Mouse (Mus musculus) layer of hippocampus, adult 9-11 months (tissue): ENCODE data around the gene Arid5b.

Source experiments
- DNase-seq: peaks from one replicate; pipeline ENCODE4 v3.0.0; 2022

The Arid5b gene

DNA sequence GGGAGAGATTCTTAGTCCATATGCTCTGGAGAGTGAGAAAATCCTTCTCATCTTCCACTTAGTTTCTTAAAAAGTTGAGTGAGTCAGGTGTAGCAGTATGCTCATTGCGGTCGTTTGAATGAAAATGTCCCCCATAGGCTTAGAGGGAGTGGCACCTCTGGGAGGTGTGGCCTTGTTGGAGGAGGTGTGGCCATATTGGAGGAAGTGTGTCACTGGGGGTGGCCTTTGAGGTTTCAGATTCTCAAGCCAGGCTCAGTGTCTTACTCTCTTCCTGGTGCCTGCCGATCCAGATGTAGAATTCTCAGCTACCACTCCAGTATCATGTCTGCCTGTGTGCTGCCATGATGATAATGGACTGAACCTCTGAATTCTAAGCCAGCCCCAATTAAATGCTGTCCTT lies 199.8 kb downstream of the Arid5b start:
- no peak for DNase-seq

GRCm38 (mm10) chr10:68075181-68075580 lies 203.4 kb downstream of the Arid5b start:
- DNase-seq, result no peak

DNA sequence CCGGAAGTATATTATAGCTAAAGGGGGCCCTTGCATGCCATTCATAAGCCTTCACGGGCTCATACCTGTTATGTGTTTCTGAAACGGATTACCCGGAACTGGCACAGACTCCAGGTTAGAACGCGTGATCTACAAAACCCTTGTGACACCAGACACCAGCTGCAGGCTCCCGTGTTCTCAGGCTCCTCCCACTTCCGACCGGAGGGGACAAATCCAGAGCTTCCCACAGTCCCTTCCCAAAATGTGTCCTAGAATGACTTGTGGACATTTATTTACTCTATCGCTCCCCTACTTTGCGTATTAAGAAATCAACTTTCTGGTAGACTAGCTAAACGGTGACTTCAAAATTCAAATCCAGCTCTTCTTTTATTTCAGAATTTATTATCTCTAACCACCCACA lies 204.2 kb downstream of the Arid5b start:
- no peak for DNase-seq

DNA sequence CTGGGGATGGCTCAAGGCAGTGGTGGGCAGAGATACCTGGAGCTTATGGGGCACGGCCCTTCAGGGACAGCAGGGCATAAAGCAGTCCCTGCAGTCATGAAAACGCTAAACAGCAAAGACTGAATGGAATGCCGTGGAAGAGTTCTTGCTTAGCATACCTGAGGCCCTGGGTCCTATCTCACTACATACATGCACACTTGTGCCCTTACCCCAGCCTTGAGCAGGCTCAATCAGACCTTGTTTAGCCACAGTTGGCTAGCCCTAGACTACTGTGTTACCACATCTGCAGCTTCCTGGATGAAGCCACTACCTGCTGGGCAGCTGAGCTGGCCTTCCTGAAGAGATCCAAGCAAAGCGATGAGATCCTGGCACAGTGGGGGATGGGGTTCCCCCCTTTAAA lies 205.9 kb downstream of the Arid5b start:
- DNase-seq, result no peak

DNA sequence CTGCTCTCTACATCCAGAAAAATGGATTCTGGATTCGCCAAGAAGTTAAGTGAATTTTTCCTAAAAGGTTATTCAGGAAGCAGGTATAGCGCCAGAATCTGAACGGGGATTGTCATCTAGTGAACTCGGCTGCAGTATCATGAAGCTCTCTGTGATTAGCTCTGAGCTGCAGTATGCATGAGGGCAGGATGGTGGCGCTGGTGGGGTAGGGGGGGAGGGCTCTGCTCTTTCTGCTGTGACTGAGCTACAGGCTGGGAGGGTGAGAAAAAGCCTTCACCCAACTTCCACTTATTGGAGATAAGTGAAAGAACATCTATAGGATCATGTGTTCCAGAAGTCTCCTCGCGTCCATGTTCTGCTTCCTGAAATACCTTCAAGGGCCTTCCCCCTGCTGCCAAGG lies 207.5 kb downstream of the Arid5b start:
- no peak for DNase-seq

DNA sequence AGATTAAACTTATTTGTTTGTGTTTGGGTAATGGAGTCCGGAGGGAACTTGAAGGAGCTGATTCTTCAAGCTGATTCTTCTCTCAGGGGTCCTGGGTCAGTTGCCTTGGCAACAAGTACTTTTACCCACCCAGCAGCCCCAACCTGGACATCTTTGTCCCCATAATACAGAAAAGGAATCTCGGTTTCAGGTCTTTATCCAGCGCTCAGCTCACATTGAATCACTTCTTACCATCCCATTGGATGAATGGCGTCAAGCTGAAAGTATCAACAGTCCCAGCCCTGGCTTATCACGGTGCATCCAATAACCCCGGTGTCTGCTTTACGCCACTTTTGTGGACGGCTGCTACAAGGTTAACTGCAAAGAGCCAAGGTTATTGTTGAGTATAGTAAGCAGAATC lies 210.1 kb downstream of the Arid5b start:
- no peak for DNase-seq

DNA sequence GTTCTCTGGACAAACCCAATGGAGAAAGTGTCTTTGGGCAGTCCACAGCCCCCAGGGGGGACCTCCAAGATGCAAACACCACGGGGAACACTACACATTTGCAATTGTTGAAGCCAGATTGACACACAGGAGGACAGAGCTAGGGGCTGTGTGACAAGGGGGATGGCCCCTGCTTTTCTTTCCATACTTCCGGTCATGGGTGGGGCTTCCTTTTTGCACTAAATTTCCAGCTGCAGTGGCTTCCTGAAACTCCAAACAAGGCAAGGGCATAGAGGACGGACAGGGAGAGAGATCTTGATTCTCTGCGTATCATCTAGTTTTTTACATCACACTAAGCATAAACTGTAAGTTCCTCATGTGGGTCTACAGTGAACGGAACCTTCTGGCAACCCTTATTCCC lies 210.6 kb downstream of the Arid5b start:
- DNase-seq, result no peak

- no peak for DNase-seq
Observed at GRCm38 (mm10) chr10:68066173-68066572, 212.4 kb downstream of the Arid5b start.

DNA sequence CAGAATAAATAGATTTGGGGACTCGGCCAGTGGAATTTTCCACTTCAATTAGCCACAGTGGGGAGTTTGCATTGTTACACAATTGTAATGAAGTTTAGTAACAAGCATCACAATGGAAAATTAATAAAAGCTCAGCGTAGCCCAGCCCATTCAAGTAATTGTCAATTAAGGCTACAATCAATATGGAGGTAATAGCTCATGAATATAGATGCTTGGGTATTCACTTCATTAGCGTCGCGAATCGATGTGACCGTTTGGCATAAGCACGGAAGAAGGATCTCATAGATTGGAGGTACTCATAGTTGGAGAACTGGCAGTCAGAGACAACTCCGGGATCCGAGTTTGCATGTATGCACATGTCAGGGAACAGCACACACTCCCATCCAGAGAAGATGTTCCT lies 214.0 kb downstream of the Arid5b start:
- no peak for DNase-seq

DNA sequence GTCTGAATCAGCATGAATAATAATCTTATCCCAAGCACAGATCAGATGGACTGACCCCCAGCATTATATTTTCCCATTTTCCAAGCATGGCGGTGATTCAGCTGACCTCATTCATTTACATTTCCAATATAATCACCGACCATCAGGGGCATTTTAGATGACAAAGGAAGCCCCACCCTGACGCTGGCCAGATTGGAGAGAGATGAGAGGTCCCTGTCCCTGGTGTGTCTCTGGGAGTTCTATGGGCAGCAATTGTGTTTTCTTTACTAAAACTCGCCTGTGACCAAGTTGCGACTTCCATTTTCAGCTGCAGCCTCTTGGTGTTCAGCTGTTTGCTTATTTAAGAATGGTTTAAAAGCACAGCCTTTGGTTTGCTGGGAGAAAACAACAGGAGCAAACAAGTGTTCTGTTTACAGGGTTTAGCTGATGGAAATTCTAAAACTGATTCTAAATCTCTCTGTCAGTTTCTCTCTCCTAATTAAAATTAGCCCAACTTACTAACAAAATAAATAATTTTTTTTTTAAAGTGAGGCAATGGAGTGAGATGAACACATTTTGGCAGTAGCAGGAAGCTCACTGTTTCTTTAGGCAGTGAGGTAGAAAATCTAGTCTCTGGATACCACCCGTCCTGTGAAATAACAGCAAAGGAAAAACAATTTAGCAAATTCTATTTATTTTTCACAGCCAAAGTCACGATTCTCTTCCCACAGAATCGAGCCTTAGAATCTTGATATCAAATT lies 214.6 kb downstream of the Arid5b start:
- no peak for DNase-seq

DNA sequence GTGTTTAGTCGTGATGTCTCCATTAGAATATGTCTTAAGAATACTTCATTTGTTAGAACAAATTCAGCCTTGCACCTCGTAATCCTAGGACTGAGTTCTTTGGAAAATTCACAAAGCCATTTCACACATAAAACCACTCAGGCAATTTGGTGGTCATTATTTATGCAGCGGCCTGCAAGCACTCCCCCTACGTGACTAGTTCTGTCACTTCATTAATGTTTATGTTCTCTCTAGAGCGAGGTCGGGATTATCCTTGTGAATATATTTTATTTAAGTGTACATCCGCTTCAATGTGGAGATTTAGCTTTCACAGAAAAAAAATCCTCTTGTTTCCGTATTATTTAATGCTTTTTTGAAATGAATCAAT lies 217.3 kb downstream of the Arid5b start:
- DNase-seq, result no peak

- DNase-seq, result no peak
Observed at GRCm38 (mm10) chr10:68060590-68061248, 217.8 kb downstream of the Arid5b start.

DNA sequence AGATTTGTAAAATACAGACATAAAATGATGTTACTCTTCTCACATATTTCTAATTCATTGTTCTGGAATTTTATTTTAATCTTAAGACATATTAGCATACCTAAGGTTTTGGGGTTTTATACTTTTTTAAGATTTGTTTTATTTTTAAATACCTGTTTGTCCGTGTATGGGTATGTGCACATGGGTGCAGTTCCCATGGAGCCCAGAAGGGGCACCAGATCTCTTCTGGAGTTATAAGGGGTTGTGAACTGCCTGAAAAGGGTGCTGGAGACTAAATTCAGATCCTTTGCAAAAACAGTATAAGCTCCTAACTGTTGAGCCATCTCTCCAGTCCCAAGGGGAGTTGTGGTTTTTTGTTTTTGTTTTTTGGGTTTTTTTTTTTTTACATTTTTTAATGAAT lies 220.2 kb downstream of the Arid5b start:
- DNase-seq, result no peak

DNA sequence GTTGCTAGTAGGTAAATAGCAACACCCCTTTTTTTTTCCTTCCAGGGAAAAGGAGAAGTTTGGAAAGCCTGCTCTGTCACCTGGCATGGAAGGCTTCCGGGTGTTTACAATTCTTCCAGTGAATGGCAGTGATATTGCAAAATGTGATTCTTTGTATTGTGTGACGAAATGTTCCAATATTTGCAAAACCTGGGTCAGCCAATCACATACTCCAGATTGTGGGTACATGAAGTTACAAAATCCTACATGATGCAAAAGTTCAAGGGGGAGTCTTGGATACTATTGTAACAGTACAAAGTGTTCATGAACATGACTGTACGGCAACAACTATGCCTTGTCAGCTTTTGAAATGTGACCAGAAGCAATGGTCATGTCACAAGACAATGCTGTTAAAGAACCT lies 220.7 kb downstream of the Arid5b start:
- DNase-seq, result no peak

- DNase-seq, result no peak
Observed at GRCm38 (mm10) chr10:68054706-68055105, 223.8 kb downstream of the Arid5b start.

- no peak for DNase-seq
Observed at GRCm38 (mm10) chr10:68054131-68054530, 224.4 kb downstream of the Arid5b start.

DNA sequence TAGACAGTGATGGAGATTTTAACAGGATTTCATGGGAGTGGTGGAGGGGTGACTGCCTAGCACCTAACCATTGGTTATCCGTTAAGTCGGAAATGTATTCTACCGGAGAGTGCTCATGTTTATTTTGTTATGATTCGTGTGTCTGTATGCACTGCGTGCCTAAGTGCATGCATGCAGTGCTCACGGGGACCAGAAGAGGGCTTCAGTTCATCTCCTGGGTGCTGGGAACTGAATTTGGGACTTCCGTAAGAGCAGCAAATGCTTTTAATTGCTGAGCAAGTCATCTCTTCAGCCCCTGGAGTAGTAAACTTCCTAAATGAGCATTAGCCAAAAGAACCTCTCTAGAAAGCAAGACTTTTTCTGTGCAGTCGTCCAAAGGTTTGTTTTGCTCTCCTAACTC lies 226.2 kb downstream of the Arid5b start:
- DNase-seq, result no peak

- no peak for DNase-seq
Observed at GRCm38 (mm10) chr10:68051316-68051933, 227.1 kb downstream of the Arid5b start.

DNA sequence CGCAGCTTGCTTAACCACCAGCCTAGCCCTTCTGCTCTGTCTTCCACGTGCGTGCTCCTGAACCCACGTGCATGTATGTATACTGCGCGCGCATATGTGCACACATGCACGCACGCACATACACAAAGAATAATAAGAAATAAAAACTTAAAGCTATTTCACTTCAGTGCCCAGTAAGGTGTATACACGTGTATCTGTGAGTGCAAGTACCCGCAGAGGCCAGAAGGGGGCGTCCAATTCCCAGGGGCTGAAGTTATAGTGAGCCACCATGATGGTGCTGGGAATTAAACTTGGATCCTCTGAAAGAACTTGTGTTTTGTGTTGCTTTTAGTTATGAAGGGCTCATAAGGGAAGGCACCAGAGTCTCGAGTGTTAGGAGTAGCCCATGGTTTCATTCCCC lies 227.7 kb downstream of the Arid5b start:
- no peak for DNase-seq

DNA sequence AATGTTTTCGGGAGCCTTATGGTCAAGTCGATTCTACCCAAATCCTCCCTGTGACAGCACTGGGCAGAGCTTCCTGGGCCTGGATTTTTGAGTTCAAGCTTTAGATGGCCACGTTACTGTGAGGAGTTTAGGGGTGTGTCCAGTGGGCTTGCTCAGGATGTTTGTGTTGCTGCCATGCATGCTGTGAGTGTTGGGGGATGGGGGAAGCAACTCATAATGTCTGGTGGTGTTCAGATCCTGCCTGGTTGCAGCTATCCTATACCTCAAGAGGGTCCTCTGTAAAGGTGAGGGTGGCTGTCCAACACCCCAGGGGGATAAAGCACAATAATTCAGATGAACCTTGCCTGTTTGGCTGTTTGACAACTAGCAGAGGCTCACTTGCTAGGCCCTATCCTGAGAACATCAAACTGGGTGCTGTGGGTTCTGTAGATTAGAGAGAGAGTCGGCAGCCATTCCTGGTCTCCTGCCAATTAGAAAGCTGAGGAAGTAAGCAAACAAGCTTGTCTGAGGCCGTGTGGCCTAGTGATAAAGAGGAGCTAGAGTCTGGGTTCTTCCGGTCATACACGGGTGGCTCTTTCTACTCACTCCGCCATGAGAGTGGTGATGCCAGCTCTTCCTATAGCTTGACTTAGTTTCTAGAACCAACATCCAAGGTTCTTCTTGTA lies 229.8 kb downstream of the Arid5b start:
- DNase-seq, result no peak

DNA sequence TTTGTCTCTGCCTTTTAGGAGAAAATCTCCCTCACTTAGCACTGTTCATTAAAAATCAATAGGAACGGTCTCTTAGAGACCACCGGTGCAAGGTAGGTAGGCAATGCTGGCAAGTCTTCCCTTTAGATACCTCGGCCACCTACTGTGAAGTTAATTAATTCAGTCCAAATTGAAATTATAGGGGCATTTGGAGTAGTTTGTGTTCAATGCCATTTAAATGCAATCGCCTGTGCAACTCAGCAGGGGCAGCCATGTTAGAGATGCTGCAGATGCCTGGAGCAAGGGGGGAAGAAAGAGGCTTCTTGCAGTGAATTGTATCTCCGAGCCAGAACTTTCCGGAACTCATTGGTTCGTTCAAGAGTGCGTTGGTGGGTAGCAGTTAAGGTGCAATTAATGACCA lies 233.7 kb downstream of the Arid5b start:
- no peak for DNase-seq

DNA sequence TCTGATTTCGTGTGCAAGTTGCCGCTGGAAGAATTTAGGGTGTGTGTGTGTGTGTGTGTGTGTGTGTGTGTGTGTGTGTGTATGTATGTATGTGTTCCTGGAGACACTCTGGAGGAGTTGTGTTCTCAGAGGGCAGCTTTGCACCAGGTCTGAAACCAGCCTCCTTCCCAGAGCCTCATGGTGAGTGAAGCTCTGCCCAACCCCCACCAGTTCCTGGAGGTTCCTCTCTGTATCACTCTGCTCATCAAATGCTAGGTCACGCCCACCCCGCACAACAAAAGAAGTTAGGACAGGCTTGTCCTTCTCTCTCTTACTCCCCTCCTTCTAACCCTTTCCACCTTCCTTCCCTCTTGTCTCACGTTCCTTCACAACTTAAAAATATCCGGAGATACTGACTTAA lies 234.6 kb downstream of the Arid5b start:
- DNase-seq, result no peak
